In the genomic region with DNA sequence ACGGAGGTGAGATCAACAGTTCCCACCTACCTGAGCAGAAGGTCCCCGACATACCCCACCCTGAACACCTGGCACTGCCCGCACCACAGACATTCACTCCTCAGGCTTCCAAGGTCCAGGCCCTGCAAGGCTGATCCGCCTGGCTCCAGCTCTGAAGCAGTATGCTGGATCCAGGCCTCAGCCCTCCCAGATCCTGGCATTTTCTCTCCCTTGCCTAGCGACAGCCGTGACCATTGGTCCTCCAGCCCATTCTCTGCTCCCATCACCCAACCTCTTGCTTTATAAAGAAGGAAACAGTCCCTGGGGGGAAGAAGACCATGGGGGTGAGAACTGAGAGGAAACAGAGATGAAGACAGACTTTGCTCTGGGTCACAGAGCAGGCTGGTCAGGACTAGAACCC, we compare ENCODE assay signal across 18 mouse cellular contexts. TPM values are rescaled to one million over a fixed set of nuclear protein-coding genes. Genes with fewer than 3 reads are reported as not detected.
DNase-seq lines count a peak whose midpoint lies in the region; ATAC-seq and TF ChIP-seq lines count a peak whose summit lies in the region.
"Had no signal": no experiment of that assay in that cellular context is flagged by ENCODE, and none has a peak within 500 bp of the region (broad histone marks: within the 10 kb centered on the region; RNA-seq: fewer than 3 reads in every experiment).

No protein-coding gene starts in this region.

- H3K9me3 ChIP-seq in hindbrain, embryonic 13.5 days: no peaks in the 10 kb centered on the region
- no peaks in the 10 kb centered on the region for H3K9me3 ChIP-seq in hindbrain, embryonic 12.5 days (replicated peaks)
- H3K9me3 ChIP-seq in neural tube, embryonic 13.5 days: no peaks in the 10 kb centered on the region
- H3K9me3 ChIP-seq in hindbrain, postnatal 0 days (ENCODE audit: low read length): no peaks in the 10 kb centered on the region
- H3K9me3 ChIP-seq in stomach, postnatal 0 days (ENCODE audit: control insufficient read depth, low read length): no peaks in the 10 kb centered on the region
- H3K9me3 ChIP-seq: heart, embryonic 15.5 days; limb, embryonic 12.5 days; liver, embryonic 15.5 days had no signal

- whole genome bisulfite sequencing in hindbrain, embryonic 13.5 days: 82% methylated on average over 6 of the region's 6 CpGs
- 91% methylated on average over 6 of the region's 6 CpGs for WGBS in hindbrain, embryonic 12.5 days
- 85% methylated on average over 6 of the region's 6 CpGs for WGBS in neural tube, embryonic 13.5 days
- WGBS in hindbrain, postnatal 0 days: 58% methylated on average over 6 of the region's 6 CpGs
- WGBS in stomach, postnatal 0 days: 80% methylated on average over 6 of the region's 6 CpGs

- TF ChIP-seq EP300 in stomach, postnatal 0 days (optimal IDR thresholded peaks at IDR 0.05): no peak

- peak overlapping the region; percentile 68 for H3K27ac ChIP-seq in hindbrain, embryonic 13.5 days
- no peak overlapping the region for H3K27ac ChIP-seq in hindbrain, embryonic 12.5 days
- H3K27ac ChIP-seq in neural tube, embryonic 13.5 days (replicated peaks): peak overlapping the region; percentile 67
- peak overlapping the region; percentile 69 for H3K27ac ChIP-seq in hindbrain, postnatal 0 days
- peak overlapping the region; percentile 53; the same call in 1 of the 2 replicates for H3K27ac ChIP-seq in stomach, postnatal 0 days (replicated peaks)
- H3K27ac ChIP-seq: heart, embryonic 15.5 days; limb, embryonic 12.5 days; liver, embryonic 15.5 days had no signal

- H3K4me2 ChIP-seq in hindbrain, embryonic 13.5 days: no peak overlapping the region
- H3K4me2 ChIP-seq in hindbrain, embryonic 12.5 days (replicated peaks): no peak overlapping the region
- no peak overlapping the region for H3K4me2 ChIP-seq in neural tube, embryonic 13.5 days
- no peak overlapping the region for H3K4me2 ChIP-seq in hindbrain, postnatal 0 days (ENCODE audit: low read depth, low read length)
- no peak overlapping the region for H3K4me2 ChIP-seq in stomach, postnatal 0 days (replicated peaks; ENCODE audit: low read depth)
- H3K4me2 ChIP-seq: heart, embryonic 15.5 days; limb, embryonic 12.5 days; liver, embryonic 15.5 days had no signal

- no peak overlapping the region for H3K4me3 ChIP-seq in hindbrain, embryonic 13.5 days
- no peak overlapping the region for H3K4me3 ChIP-seq in hindbrain, embryonic 12.5 days
- no peak overlapping the region for H3K4me3 ChIP-seq in neural tube, embryonic 13.5 days
- H3K4me3 ChIP-seq in hindbrain, postnatal 0 days (ENCODE audit: low read length): no peak overlapping the region
- H3K4me3 ChIP-seq in stomach, postnatal 0 days (ENCODE audit: low read depth, low read length): no peak overlapping the region
- H3K4me3 ChIP-seq: heart, embryonic 15.5 days; limb, embryonic 12.5 days; liver, embryonic 15.5 days had no signal

- peak; percentile 22 for ATAC-seq in hindbrain, embryonic 13.5 days (ENCODE audit: low FRiP score)
- no peak for ATAC-seq in hindbrain, embryonic 12.5 days (ENCODE audit: low FRiP score)
- ATAC-seq in neural tube, embryonic 13.5 days (ENCODE audit: low read depth): no peak
- ATAC-seq in hindbrain, postnatal 0 days: peak; percentile 68
- no peak for ATAC-seq in stomach, postnatal 0 days (ENCODE audit: low FRiP score, low TSS enrichment)
- ATAC-seq: inflammation-experienced regulatory T-cells, adult 6 months had no signal

- no peak for DNase-seq in neural tube, embryonic 10.5 days (ENCODE audit: extremely low spot score, low spot score)
- DNase-seq in hindbrain, postnatal 0 days (ENCODE audit: low spot score): peak; percentile 52
- DNase-seq in stomach, postnatal 0 days (ENCODE audit: low spot score): no peak
- no peak for DNase-seq in urinary bladder, postnatal 25 days (ENCODE audit: low spot score)
- DNase-seq in spleen, postnatal 14 days (ENCODE audit: low spot score in 2 of 2): no peak
- DNase-seq: adrenal gland, postnatal 36 days; kidney, postnatal 14 days; lung, postnatal 36 days; thymus, postnatal 14 days had no signal

- no peaks in the 10 kb centered on the region for H3K27me3 ChIP-seq in hindbrain, embryonic 13.5 days
- no peaks in the 10 kb centered on the region for H3K27me3 ChIP-seq in hindbrain, embryonic 12.5 days
- no peaks in the 10 kb centered on the region for H3K27me3 ChIP-seq in neural tube, embryonic 13.5 days
- no peaks in the 10 kb centered on the region for H3K27me3 ChIP-seq in hindbrain, postnatal 0 days (ENCODE audit: insufficient read depth, low read length)
- no peaks in the 10 kb centered on the region for H3K27me3 ChIP-seq in stomach, postnatal 0 days (ENCODE audit: control insufficient read depth, insufficient read depth, low read length)
- H3K27me3 ChIP-seq: heart, embryonic 15.5 days; limb, embryonic 12.5 days; liver, embryonic 15.5 days had no signal

- H3K4me1 ChIP-seq in hindbrain, embryonic 13.5 days (replicated peaks): peaks cover 32% of the 10 kb centered on the region
- peaks cover 7% of the 10 kb centered on the region; the same call in 1 of the 2 replicates for H3K4me1 ChIP-seq in hindbrain, embryonic 12.5 days
- peaks cover 34% of the 10 kb centered on the region for H3K4me1 ChIP-seq in neural tube, embryonic 13.5 days (replicated peaks)
- peaks cover 8% of the 10 kb centered on the region; the same call in 1 of the 2 replicates for H3K4me1 ChIP-seq in hindbrain, postnatal 0 days (ENCODE audit: insufficient read depth, low read length)
- H3K4me1 ChIP-seq in stomach, postnatal 0 days (replicated peaks; ENCODE audit: control insufficient read depth, insufficient read depth): peaks cover 3% of the 10 kb centered on the region; the same call in 1 of the 2 replicates

- TF ChIP-seq CTCF in hindbrain, postnatal 0 days (IDR thresholded peaks at IDR 0.05; ENCODE audit: low read depth): no peak
- TF ChIP-seq CTCF in stomach, postnatal 0 days (IDR thresholded peaks at IDR 0.05; ENCODE audit: low read depth): no peak

- H3K9ac ChIP-seq in hindbrain, embryonic 13.5 days: no peak overlapping the region
- H3K9ac ChIP-seq in hindbrain, embryonic 12.5 days: no peak overlapping the region
- peak overlapping the region; percentile 26; the same call in 1 of the 2 replicates for H3K9ac ChIP-seq in neural tube, embryonic 13.5 days
- no peak overlapping the region for H3K9ac ChIP-seq in hindbrain, postnatal 0 days (replicated peaks; ENCODE audit: low read length)
- no peak overlapping the region for H3K9ac ChIP-seq in stomach, postnatal 0 days (ENCODE audit: low read length)
- H3K9ac ChIP-seq: heart, embryonic 15.5 days; limb, embryonic 12.5 days; liver, embryonic 15.5 days had no signal

- H3K36me3 ChIP-seq in hindbrain, embryonic 13.5 days: no peaks in the 10 kb centered on the region
- no peaks in the 10 kb centered on the region for H3K36me3 ChIP-seq in hindbrain, embryonic 12.5 days
- H3K36me3 ChIP-seq in neural tube, embryonic 13.5 days: no peaks in the 10 kb centered on the region
- H3K36me3 ChIP-seq in hindbrain, postnatal 0 days (ENCODE audit: insufficient read depth, low read length): no peaks in the 10 kb centered on the region
- H3K36me3 ChIP-seq in stomach, postnatal 0 days (ENCODE audit: control insufficient read depth, insufficient read depth, low read length): no peaks in the 10 kb centered on the region
- H3K36me3 ChIP-seq: heart, embryonic 15.5 days; limb, embryonic 12.5 days; liver, embryonic 15.5 days had no signal

RNA-seq across cellular contexts. Expression of a gene that starts 37.0 kb away (rescaled TPM):
- polyA plus RNA-seq in hindbrain, embryonic 13.5 days (2015; fragmentation: Nextera tagmentation; extraction: Ambion mirVana): 20.6 and 22.1 TPM in 2 replicates
- 15.7 and 16.0 TPM in 2 replicates for polyA plus RNA-seq in hindbrain, embryonic 12.5 days (2016; fragmentation: Nextera tagmentation; extraction: Ambion mirVana)
- polyA plus RNA-seq in neural tube, embryonic 13.5 days (2015; fragmentation: Nextera tagmentation; extraction: Ambion mirVana): 19.5 and 22.2 TPM in 2 replicates
- total RNA-seq in hindbrain, postnatal 0 days (2014; rRNA removed): 30.8 and 38.3 TPM in 2 replicates
- polyA plus RNA-seq in hindbrain, postnatal 0 days (2015; fragmentation: Nextera tagmentation; extraction: Ambion mirVana): 20.4 and 21.4 TPM in 2 replicates
- polyA plus RNA-seq in stomach, postnatal 0 days (2015; fragmentation: Nextera tagmentation; extraction: Ambion mirVana): 97.4 and 112 TPM in 2 replicates
- polyA plus RNA-seq: inflammation-experienced regulatory T-cells, adult 6 months had no signal

RNA-seq across cellular contexts. Expression of a gene that starts 50.3 kb away (rescaled TPM):
- polyA plus RNA-seq in hindbrain, embryonic 13.5 days (2015; fragmentation: Nextera tagmentation; extraction: Ambion mirVana): 111 and 113 TPM in 2 replicates
- 47.5 and 50.0 TPM in 2 replicates for polyA plus RNA-seq in hindbrain, embryonic 12.5 days (2016; fragmentation: Nextera tagmentation; extraction: Ambion mirVana)
- 91.9 and 93.1 TPM in 2 replicates for polyA plus RNA-seq in neural tube, embryonic 13.5 days (2015; fragmentation: Nextera tagmentation; extraction: Ambion mirVana)
- 92.9 and 97.9 TPM in 2 replicates for total RNA-seq in hindbrain, postnatal 0 days (2014; rRNA removed)
- 143 and 152 TPM in 2 replicates for polyA plus RNA-seq in hindbrain, postnatal 0 days (2015; fragmentation: Nextera tagmentation; extraction: Ambion mirVana)
- polyA plus RNA-seq in stomach, postnatal 0 days (2015; fragmentation: Nextera tagmentation; extraction: Ambion mirVana): 30.6 and 33.4 TPM in 2 replicates

RNA-seq across cellular contexts. Expression of a gene that starts 58.2 kb away (rescaled TPM):
- not detected in 2 replicates for polyA plus RNA-seq in hindbrain, embryonic 13.5 days (2015; fragmentation: Nextera tagmentation; extraction: Ambion mirVana)
- not detected in 2 replicates for polyA plus RNA-seq in hindbrain, embryonic 12.5 days (2016; fragmentation: Nextera tagmentation; extraction: Ambion mirVana)
- 0.25 TPM in 1 of 2 replicates, not detected in the other for polyA plus RNA-seq in neural tube, embryonic 13.5 days (2015; fragmentation: Nextera tagmentation; extraction: Ambion mirVana)
- not detected in 2 replicates for total RNA-seq in hindbrain, postnatal 0 days (2014; rRNA removed)
- 0.08 TPM in 2 replicates for polyA plus RNA-seq in hindbrain, postnatal 0 days (2015; fragmentation: Nextera tagmentation; extraction: Ambion mirVana)
- polyA plus RNA-seq in stomach, postnatal 0 days (2015; fragmentation: Nextera tagmentation; extraction: Ambion mirVana): 1.3 and 1.6 TPM in 2 replicates
- total RNA-seq: common myeloid progenitor, adult 5-6 weeks had no signal
- polyA plus RNA-seq: embryonic facial prominence, embryonic 14.5 days; heart, embryonic 15.5 days; inflammation-experienced regulatory T-cells, adult 6 months; limb, embryonic 12.5 days; liver, embryonic 15.5 days had no signal

Comparison
In these comparisons a context has a peak if more than half of its experiments do, and no peak if none do; other contexts are left out.
1. ATAC-seq: peak in hindbrain, embryonic 13.5 days (single experiment) and hindbrain, postnatal 0 days (single experiment); none in hindbrain, embryonic 12.5 days (single experiment), neural tube, embryonic 13.5 days (single experiment) and stomach, postnatal 0 days (single experiment).